Mouse (Mus musculus): Measurements from ENCODE around the gene Sowahb. TPM values are rescaled to one million over a fixed set of nuclear protein-coding genes. Genes with fewer than 3 reads are reported as not detected.
A peak's percentile ranks its signal among the peaks of the same experiment; 100 is the strongest.

The Sowahb gene
- total RNA-seq (2021) = 10 to 100 TPM; 25.1 to 29.8 TPM
- long read RNA-seq, experiment 1, transcript Sowahb-201 (1 exons, 3,900 nt) = major isoform, 28 of 28 reads
- long read RNA-seq, experiment 1, partial matches to known transcripts = 0 of 28 reads
- long read RNA-seq, experiment 1, other reads (novel, unspliced or antisense) = 0 of 28 reads
- long read RNA-seq, experiment 2, transcript Sowahb-201 (1 exons, 3,900 nt) = major isoform, 17 of 17 reads
- long read RNA-seq, experiment 2, partial matches to known transcripts = 0 of 17 reads
- long read RNA-seq, experiment 2, other reads (novel, unspliced or antisense) = 0 of 17 reads

- peak; percentile 65 to 69 for DNase-seq (ENCODE audit: low spot score in 2 of 2)
These were observed at the start of gene Sowahb for GRCm38 (mm10) chr5:93044584-93045370. Gene Sowahb, minus strand, starts transcription at chr5:93045022.

GRCm38 (mm10) chr5:93093638-93094527 lies 49.1 kb upstream of the Sowahb start:
- peak; percentile 45 to 65 for DNase-seq (ENCODE audit: low spot score in 2 of 2)

GRCm38 (mm10) chr5:93092857-93093622 lies 48.2 kb upstream of the Sowahb start, which contains the start of gene Sept11:
Gene Sept11, plus strand, starts transcription at chr5:93093437.
- peak; percentile 94 to 96 for DNase-seq (ENCODE audit: low spot score in 2 of 2)

GRCm38 (mm10) chr5:93092147-93092781 lies 47.4 kb upstream of the Sowahb start:
- DNase-seq (ENCODE audit: low spot score in 2 of 2) = peak; percentile 38 to 49

- no peak for DNase-seq (ENCODE audit: low spot score in 2 of 2)
These were observed 46.4 kb upstream of the Sowahb start for GRCm38 (mm10) chr5:93091266-93091665.

GRCm38 (mm10) chr5:93085900-93086299 lies 41.1 kb upstream of the Sowahb start:
- no peak for DNase-seq (ENCODE audit: low spot score in 2 of 2)

- DNase-seq (ENCODE audit: low spot score in 2 of 2) = no peak
These were observed 40.3 kb upstream of the Sowahb start for GRCm38 (mm10) chr5:93085015-93085598.

- no peak for DNase-seq (ENCODE audit: low spot score in 2 of 2)
These were observed 34.8 kb upstream of the Sowahb start for GRCm38 (mm10) chr5:93079596-93079995.

- no peak for DNase-seq (ENCODE audit: low spot score in 2 of 2)
These were observed 33.0 kb upstream of the Sowahb start for GRCm38 (mm10) chr5:93077661-93078323.

- no peak for DNase-seq (ENCODE audit: low spot score in 2 of 2)
These were observed 16.0 kb upstream of the Sowahb start for GRCm38 (mm10) chr5:93060865-93061264.

- no peak for DNase-seq (ENCODE audit: low spot score in 2 of 2)
These were observed 9.0 kb upstream of the Sowahb start for GRCm38 (mm10) chr5:93053606-93054397.

GRCm38 (mm10) chr5:93051951-93052350 lies 7.1 kb upstream of the Sowahb start:
- DNase-seq (ENCODE audit: low spot score in 2 of 2) = no peak

GRCm38 (mm10) chr5:93051041-93051440 lies 6.2 kb upstream of the Sowahb start:
- DNase-seq (ENCODE audit: low spot score in 2 of 2) = no peak

- no peak for DNase-seq (ENCODE audit: low spot score in 2 of 2)
These were observed 5.1 kb upstream of the Sowahb start for GRCm38 (mm10) chr5:93049971-93050370.

GRCm38 (mm10) chr5:93048481-93049240 lies 3.8 kb upstream of the Sowahb start:
- DNase-seq (ENCODE audit: low spot score in 2 of 2) = no peak

- DNase-seq (ENCODE audit: low spot score in 2 of 2) = no peak
These were observed 1.6 kb upstream of the Sowahb start for GRCm38 (mm10) chr5:93046306-93046845.

GRCm38 (mm10) chr5:93045371-93045714 lies 521 bp upstream of the Sowahb start:
- DNase-seq (ENCODE audit: low spot score in 2 of 2) = no peak

All from left cerebral cortex, adult 18-20 months (tissue).